Comparison of ENCODE assay signal across 17 mouse cellular contexts in genomic region chr12:99371500-99371899, GRCm38 (mm10).
"Had no signal": no experiment of that assay in that cellular context is flagged by ENCODE, and none has a peak within 500 bp of the region (broad histone marks: within the 10 kb centered on the region; RNA-seq: fewer than 3 reads in every experiment).

No protein-coding gene starts in this region.

- H3K4me2 ChIP-seq: limb, embryonic 13.5 days; liver, embryonic 12.5 days; liver, embryonic 15.5 days; lung, embryonic 15.5 days; midbrain, embryonic 11.5 days had no signal

- H3K4me1 ChIP-seq: liver, embryonic 12.5 days; liver, embryonic 15.5 days had no signal

- H3K4me3 ChIP-seq: layer of hippocampus, adult 2 months; limb, embryonic 10.5 days; limb, embryonic 13.5 days; liver, embryonic 12.5 days; liver, embryonic 15.5 days; lung, embryonic 15.5 days had no signal

- H3K27me3 ChIP-seq: limb, embryonic 13.5 days; liver, embryonic 12.5 days; liver, embryonic 15.5 days; lung, embryonic 15.5 days had no signal

- H3K9ac ChIP-seq: limb, embryonic 13.5 days; liver, embryonic 12.5 days; liver, embryonic 15.5 days; lung, embryonic 15.5 days had no signal

- DNase-seq: layer of hippocampus, adult 9-11 months; liver; lung, adult 18-20 months; lung, postnatal 14 days; midbrain, embryonic 14.5 days; thymus, adult 18-20 months; thymus, postnatal 36 days had no signal

- H3K9me3 ChIP-seq: limb, embryonic 10.5 days; liver, embryonic 12.5 days; liver, embryonic 15.5 days; lung, embryonic 15.5 days had no signal

- ATAC-seq: hindbrain, postnatal 0 days; inflammation-experienced regulatory T-cells, adult 6 months; intestine, embryonic 16.5 days; liver, embryonic 12.5 days had no signal

- H3K27ac ChIP-seq: hindbrain, postnatal 0 days; limb, embryonic 10.5 days; limb, embryonic 13.5 days; liver, embryonic 12.5 days; liver, embryonic 15.5 days; lung, embryonic 15.5 days had no signal
